Mouse (Mus musculus) erythroblast, embryonic 14.5 days (primary cell): ENCODE data around the gene Dcps. TPM values are rescaled to one million over a fixed set of nuclear protein-coding genes. Genes with fewer than 3 reads are reported as not detected.
A peak's percentile ranks its signal among the peaks of the same experiment; 100 is the strongest.

ENCODE experiments used
- H3K27me3 ChIP-seq: 2 replicates; pipeline ENCODE4 v1.6.1; 2012; ENCODE audit warnings: inconsistent platforms; ENCODE audit not compliant: control insufficient read depth
- H3K36me3 ChIP-seq: 2 replicates; pipeline ENCODE4 v1.6.1; 2012; ENCODE audit warnings: mild to moderate bottlenecking, inconsistent platforms; ENCODE audit not compliant: control insufficient read depth
- H3K4me1 ChIP-seq: 2 replicates; pipeline ENCODE4 v1.6.1; 2012; ENCODE audit warnings: inconsistent platforms; ENCODE audit not compliant: control insufficient read depth
- H3K4me3 ChIP-seq: replicated peaks from 2 replicates; pipeline ENCODE3; 2012; ENCODE audit warnings: moderate library complexity, mild to moderate bottlenecking, inconsistent platforms
- H3K9me3 ChIP-seq: 2 replicates; pipeline ENCODE4 v1.6.1; 2012; ENCODE audit warnings: low read length, inconsistent platforms, mixed read lengths; ENCODE audit not compliant: control insufficient read depth
- GATA1 ChIP-seq: IDR thresholded peaks from 2 replicates; pipeline ENCODE4 v1.6.1; 2012; ENCODE audit warnings: low read length, inconsistent platforms, mixed read lengths
- TAL1 ChIP-seq: IDR thresholded peaks from 3 replicates; pipeline ENCODE4 v1.6.1; 2012; ENCODE audit warnings: low read length, inconsistent platforms, mixed read lengths
- polyA plus RNA-seq: library from polyadenylated mRNA; stranded (reverse); fragments of >175 nt; gene quantifications from 2 replicates; pipeline ENCODE4 v1.2.3, GENCODE M21; 2012

Gene Dcps
- polyA plus RNA-seq, 1 experiment, result 11.0 TPM

GRCm38 (mm10) chr9:35124678-35124955 is 51.2 kb downstream of the Dcps start:
- no peak for TF ChIP-seq GATA1
- no peak for TF ChIP-seq TAL1
- peaks cover 2% of the 10 kb centered on the region for H3K9me3 ChIP-seq
- H3K27me3 ChIP-seq, result no peaks in the 10 kb centered on the region
- H3K4me1 ChIP-seq, result peaks cover 82% of the 10 kb centered on the region
- peaks cover 100% of the 10 kb centered on the region for H3K36me3 ChIP-seq
- no peak overlapping the region for H3K4me3 ChIP-seq

DNA sequence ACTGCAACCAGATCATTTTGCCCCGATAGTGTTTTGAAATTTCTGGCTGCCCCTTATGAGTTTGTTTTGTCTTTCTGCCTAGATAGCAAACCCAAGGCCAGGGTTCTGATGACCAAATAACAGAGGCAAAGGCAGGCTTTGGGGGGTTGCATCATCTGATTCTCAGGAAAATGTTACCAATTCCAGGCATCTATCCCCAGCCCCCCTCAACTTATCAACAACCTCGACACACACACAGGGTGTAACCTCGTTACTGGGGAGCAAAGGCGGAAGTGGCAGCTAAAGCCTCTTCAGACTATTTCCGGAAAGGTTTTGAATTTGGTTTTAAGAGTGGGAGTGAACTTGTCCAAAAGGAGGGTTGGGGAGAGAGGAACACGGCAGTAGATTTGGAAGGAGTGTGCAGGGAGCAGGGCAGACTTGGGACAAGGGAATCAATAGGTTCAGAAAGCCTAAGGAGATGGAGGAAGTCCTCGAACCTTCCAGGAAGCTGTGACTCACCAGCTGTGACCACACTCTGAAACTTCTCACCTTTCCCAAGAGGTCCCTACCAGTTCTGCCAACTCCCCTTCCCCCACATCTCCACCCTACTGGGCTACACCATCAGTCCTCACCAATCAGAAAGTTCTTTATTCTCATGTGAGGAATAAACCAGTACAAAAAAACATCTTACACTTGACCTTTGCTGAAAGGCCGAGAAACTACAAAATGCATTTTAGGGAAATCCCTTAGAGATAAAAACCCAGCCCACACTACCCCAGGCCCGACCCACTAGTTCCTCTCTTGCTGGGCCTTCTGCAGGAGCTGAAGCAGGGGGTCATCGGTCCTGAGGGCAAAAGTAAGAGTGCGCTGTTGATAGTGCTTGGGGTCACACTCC is 51.8 kb downstream of the Dcps start:
- Histone ChIP-seq H3K4me1 (peaks cover 86% of the 10 kb centered on the region), H3K27me3 (no peaks in the 10 kb centered on the region), H3K36me3 (peaks cover 100% of the 10 kb centered on the region), H3K9me3 (peaks cover 2% of the 10 kb centered on the region), H3K4me3 (peak overlapping the region; percentile 51)
- TF ChIP-seq GATA1 (no peak), TAL1 (no peak)

GRCm38 (mm10) chr9:35123456-35123803 is 52.4 kb downstream of the Dcps start:
- Histone ChIP-seq H3K4me1 (peaks cover 88% of the 10 kb centered on the region), H3K36me3 (peaks cover 100% of the 10 kb centered on the region), H3K9me3 (peaks cover 2% of the 10 kb centered on the region), H3K4me3 (peak overlapping the region; percentile 51), H3K27me3 (no peaks in the 10 kb centered on the region)
- no peak for TF ChIP-seq GATA1
- no peak for TF ChIP-seq TAL1

- peak overlapping the region; percentile 51 for H3K4me3 ChIP-seq
- peaks cover 2% of the 10 kb centered on the region for H3K9me3 ChIP-seq
- H3K27me3 ChIP-seq, result no peaks in the 10 kb centered on the region
- TF ChIP-seq TAL1 (peak; percentile 89), GATA1 (peak; percentile 86)
- peaks cover 97% of the 10 kb centered on the region for H3K36me3 ChIP-seq
- H3K4me1 ChIP-seq, result peaks cover 94% of the 10 kb centered on the region
These were observed 53.2 kb downstream of the Dcps start for GRCm38 (mm10) chr9:35122551-35123266.

DNA sequence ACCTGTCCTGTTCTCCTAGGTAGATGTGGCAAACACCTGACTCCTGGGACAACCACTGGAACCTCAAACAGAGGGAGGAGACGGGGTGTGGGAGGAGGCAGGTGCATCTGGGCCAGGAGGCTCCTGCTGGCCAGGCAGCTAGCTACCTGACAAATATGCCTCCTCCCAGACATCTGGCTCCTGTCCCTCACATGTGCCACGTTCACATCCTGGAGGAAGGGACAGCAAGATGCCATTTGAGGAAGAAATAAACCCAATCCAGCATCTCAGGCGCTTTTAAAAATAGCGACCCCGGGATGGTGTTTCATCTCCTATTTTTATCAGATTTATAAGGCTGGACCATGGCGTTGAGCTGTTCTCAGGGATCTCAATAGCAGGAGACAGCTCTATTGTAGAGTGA is 56.7 kb downstream of the Dcps start, which contains the start of gene St3gal4:
St3gal4 (minus strand) TSS at position 101 of the 400 bp plus-strand sequence.
- peaks cover 2% of the 10 kb centered on the region for H3K9me3 ChIP-seq
- H3K4me1 ChIP-seq, result peaks cover 95% of the 10 kb centered on the region
- TF ChIP-seq GATA1 (no peak), TAL1 (no peak)
- H3K4me3 ChIP-seq, result peak within 1 kb of the TSS; percentile 88
- peaks cover 76% of the 10 kb centered on the region for H3K36me3 ChIP-seq
- H3K27me3 ChIP-seq, result no peaks in the 10 kb centered on the region

GRCm38 (mm10) chr9:35118563-35118962 is 57.3 kb downstream of the Dcps start:
- peaks cover 76% of the 10 kb centered on the region for H3K36me3 ChIP-seq
- TF ChIP-seq GATA1, result no peak
- TF ChIP-seq TAL1, result no peak
- H3K4me1 ChIP-seq, result peaks cover 95% of the 10 kb centered on the region
- H3K9me3 ChIP-seq, result peaks cover 2% of the 10 kb centered on the region
- no peaks in the 10 kb centered on the region for H3K27me3 ChIP-seq
- H3K4me3 ChIP-seq, result peak overlapping the region; percentile 88

DNA sequence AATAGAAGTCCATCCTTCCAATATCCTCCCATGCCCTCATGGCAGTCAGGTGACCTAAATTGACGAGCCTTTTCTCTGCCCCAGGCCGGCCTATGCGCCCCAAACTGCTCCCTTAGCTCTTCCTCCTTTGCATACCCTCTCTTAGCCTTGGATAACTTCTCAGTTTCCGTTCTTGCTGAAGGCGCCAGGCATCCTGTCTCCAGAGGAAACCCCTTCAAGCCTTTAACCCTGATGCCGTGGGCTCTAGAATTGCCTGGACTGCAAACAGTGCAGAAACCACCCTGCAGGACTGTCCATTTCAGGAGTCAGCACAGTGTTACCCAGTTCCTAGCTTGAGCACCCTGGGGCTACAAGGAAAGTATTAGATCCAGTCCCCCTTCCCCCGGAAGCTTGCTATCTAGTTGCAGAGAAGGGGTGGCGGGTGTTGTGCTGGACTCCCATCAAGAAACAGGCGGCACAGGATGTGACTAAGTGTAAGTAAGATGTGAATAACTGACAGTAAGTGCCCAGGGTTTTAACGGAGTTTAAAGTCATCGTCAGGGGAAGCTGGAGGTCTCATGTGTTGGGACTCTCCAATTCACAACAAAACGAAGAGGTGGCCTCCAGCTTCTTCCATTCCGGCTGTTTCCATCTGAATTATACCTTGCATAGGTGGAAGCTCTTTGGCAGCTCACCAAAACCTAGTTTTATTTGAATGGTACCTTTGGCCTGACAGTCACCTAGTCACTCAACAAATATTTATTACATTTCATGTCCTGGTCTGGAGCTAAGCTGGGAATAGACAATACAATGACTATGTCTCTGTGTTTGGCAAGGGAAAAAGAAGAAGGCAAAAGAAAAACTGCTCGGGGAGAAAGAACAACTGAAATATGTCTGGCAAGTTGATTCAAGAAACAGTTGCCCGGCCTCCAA is 58.2 kb downstream of the Dcps start:
- H3K4me3 ChIP-seq, result peak overlapping the region; percentile 88
- H3K4me1 ChIP-seq, result peaks cover 94% of the 10 kb centered on the region
- H3K36me3 ChIP-seq, result peaks cover 76% of the 10 kb centered on the region
- TF ChIP-seq GATA1 (no peak), TAL1 (no peak)
- peaks cover 2% of the 10 kb centered on the region for H3K9me3 ChIP-seq
- no peaks in the 10 kb centered on the region for H3K27me3 ChIP-seq

GRCm38 (mm10) chr9:35116391-35117381 is 59.2 kb downstream of the Dcps start:
- Histone ChIP-seq H3K36me3 (peaks cover 76% of the 10 kb centered on the region), H3K27me3 (no peaks in the 10 kb centered on the region), H3K9me3 (peaks cover 2% of the 10 kb centered on the region), H3K4me3 (peak overlapping the region; percentile 88), H3K4me1 (peaks cover 94% of the 10 kb centered on the region)
- TF ChIP-seq GATA1, result no peak
- TF ChIP-seq TAL1, result no peak
